Mouse (Mus musculus) kidney, embryonic 16.5 days (tissue): ENCODE data around the gene Pdzd7. TPM values are rescaled to one million over a fixed set of nuclear protein-coding genes. Genes with fewer than 3 reads are reported as not detected.

Experiments used
- ATAC-seq: fragments of 200-750 bp; cut with Nextera tagmentation; 2 replicates; pipeline ENCODE4 v1.8.0; 2017; ENCODE audit warnings: moderate TSS enrichment; ENCODE audit not compliant: low FRiP score, low TSS enrichment
- H3K27ac ChIP-seq: fragments of 300-500 bp; sonication (generic); 2 replicates; pipeline ENCODE4 v1.5.1; 2014; ENCODE audit warnings: low read length
- H3K27me3 ChIP-seq: fragments of 300-500 bp; sonication (generic); 2 replicates; pipeline ENCODE4 v1.6.1; 2014; ENCODE audit warnings: low read length, control low read depth, mixed read lengths; ENCODE audit not compliant: insufficient read depth
- H3K36me3 ChIP-seq: fragments of 300-500 bp; sonication (generic); 2 replicates; pipeline ENCODE4 v1.6.1; 2014; ENCODE audit warnings: low read length, control low read depth, mixed read lengths; ENCODE audit not compliant: insufficient read depth
- H3K4me1 ChIP-seq: fragments of 300-500 bp; sonication (generic); 2 replicates; pipeline ENCODE4 v1.6.1; 2014; ENCODE audit warnings: low read length, control low read depth, mixed read lengths; ENCODE audit not compliant: insufficient read depth
- H3K4me2 ChIP-seq: fragments of 300-500 bp; sonication (generic); replicated peaks from 2 replicates; pipeline ENCODE4 v1.6.1; 2014; ENCODE audit warnings: low read depth, low read length
- H3K4me3 ChIP-seq: fragments of 300-500 bp; sonication (generic); 2 replicates; pipeline ENCODE4 v1.5.1; 2014; ENCODE audit warnings: mild to moderate bottlenecking, low read length
- H3K9ac ChIP-seq: fragments of 300-500 bp; sonication (generic); replicated peaks from 2 replicates; pipeline ENCODE4 v1.6.1; 2014; ENCODE audit warnings: low read length
- H3K9me3 ChIP-seq: fragments of 300-500 bp; sonication (generic); 2 replicates; pipeline ENCODE4 v1.6.1; 2016; ENCODE audit warnings: low read length, control low read depth
- WGBS: fragments of 180-500 bp; shearing (Covaris S2); extraction: QIAGEN DNeasy Blood & Tissue Kit; methylation state at CpG from one replicate; pipeline ENCODE4 v1.1.7; 2014; 5-methylcytosine and 5-hydroxymethylcytosine counted together
- polyA plus RNA-seq: library from polyadenylated mRNA; unstranded; fragments of >200 nt; fragmentation: Nextera tagmentation; extraction: Ambion mirVana; gene quantifications from 2 replicates; pipeline ENCODE4 v1.2.1, GENCODE M21; 2015

Pdzd7 gene
- polyA plus RNA-seq, 1 experiment from 2014 or later = 0.89 TPM

DNA sequence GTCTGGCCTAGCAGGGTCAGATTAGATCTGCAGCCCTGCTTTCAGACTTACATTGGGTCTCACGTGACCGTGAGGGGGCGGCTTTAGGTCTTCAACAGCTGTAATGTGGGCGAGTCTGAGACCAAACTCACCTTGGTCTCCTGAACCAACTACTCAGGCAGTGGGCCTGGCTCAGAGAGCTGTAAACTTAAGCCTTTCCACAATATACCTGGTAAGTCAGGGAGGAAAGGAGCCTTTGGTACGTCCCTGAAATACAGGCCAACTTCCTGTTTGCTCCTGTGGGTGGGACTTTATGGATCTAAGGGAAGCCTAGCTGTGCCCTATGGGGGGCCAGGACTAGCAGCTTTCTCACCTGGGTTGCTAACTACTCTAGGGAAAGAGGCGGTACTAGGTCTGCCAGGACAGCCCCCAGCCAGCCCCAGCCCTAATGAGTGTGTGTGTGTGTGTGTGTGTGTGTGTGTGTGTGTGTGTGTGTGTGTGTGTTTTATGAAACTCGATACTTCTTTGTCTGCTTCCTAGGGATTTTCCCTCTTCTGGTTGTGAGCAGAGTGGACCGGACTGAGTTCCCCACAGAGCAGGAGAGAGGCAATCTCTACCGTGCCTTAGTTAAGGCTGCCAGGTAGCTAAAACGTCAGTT lies 31.1 kb downstream of the Pdzd7 start, which contains the start of gene Lzts2:
Lzts2 (plus strand) TSS at position 80 of the 637 bp plus-strand sequence.
- Histone ChIP-seq H3K4me1 (peaks cover 43% of the 10 kb centered on the region), H3K27ac (peak within 1 kb of the TSS; percentile 98), H3K36me3 (peaks cover 24% of the 10 kb centered on the region), H3K9me3 (no peaks in the 10 kb centered on the region), H3K4me3 (peak within 1 kb of the TSS; percentile 87), H3K4me2 (peak within 1 kb of the TSS; percentile 95), H3K9ac (peak within 1 kb of the TSS; percentile 97), H3K27me3 (no peaks in the 10 kb centered on the region)
- peak; percentile 5; the same call in 1 of the 2 replicates for ATAC-seq
- WGBS = 6% methylated on average over 10 of the region's 10 CpGs

DNA sequence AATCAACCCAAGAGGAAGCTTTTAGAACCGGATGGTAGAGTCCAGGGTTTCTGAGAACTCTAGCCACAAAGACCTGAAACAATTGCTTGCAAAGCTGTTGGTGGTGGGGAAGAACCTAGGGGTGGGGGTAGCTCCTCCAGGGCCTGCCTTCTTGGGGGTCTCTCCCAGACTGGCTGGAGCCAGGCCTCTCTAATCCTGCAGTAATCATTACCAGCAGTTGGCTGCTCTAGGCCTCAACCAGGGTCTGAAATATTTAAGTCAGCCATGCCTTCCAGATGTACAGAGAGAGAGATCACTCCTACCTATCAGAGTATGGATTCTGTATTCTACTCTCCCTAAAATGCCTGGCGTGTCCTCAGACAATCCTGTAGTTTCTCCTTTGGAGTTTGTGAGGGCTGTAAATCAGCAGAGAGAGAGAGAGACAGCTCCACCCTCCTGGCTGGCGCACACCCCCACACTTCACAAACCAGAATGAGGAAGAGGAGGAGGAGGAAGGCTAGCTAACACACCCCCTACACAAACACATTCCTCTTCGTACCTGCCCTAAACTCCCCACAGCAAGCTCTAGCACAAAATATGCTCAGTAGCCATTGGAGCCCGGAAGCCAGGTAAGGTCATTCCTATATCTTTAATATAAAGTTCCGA lies 31.8 kb downstream of the Pdzd7 start:
- peak overlapping the region; percentile 87; the same call in 1 of the 2 replicates for H3K4me3 ChIP-seq
- H3K27me3 ChIP-seq = no peaks in the 10 kb centered on the region
- H3K9me3 ChIP-seq = no peaks in the 10 kb centered on the region
- no peak for ATAC-seq
- 37% methylated on average over 6 of the region's 6 CpGs for WGBS
- H3K4me2 ChIP-seq = no peak overlapping the region; the same call in 1 of the 2 replicates
- peak overlapping the region; percentile 98 for H3K27ac ChIP-seq
- H3K4me1 ChIP-seq = peaks cover 39% of the 10 kb centered on the region
- H3K9ac ChIP-seq = peak overlapping the region; percentile 97; the same call in 1 of the 2 replicates
- H3K36me3 ChIP-seq = peaks cover 24% of the 10 kb centered on the region

DNA sequence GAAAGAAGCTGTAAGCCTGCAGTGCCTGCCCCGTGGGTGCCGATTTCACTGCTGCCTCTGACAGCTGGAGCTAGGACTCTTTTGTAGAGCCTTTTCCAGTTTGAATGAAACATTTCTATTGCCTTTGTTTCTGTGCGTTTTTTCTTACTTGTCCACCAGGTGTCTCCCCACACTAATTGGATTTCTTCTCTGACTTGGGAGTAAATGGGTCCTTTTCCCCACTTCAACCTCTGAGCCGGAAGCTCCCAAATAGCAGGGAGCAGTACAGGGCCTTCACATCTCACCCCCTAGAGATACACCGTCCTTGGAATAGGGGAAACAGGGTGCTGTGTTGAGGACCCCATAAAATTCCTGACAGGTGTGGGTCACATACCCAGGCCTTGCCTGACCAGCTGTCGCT lies 32.9 kb downstream of the Pdzd7 start:
- no peaks in the 10 kb centered on the region for H3K9me3 ChIP-seq
- H3K9ac ChIP-seq = no peak overlapping the region
- 0 out of 2 replicates have a peak overlapping the region, but pooled peaks have one; percentile 98 for H3K27ac ChIP-seq
- H3K4me3 ChIP-seq = no peak overlapping the region
- no peak for ATAC-seq
- 36% methylated on average over 6 of the region's 6 CpGs for WGBS
- H3K4me2 ChIP-seq = no peak overlapping the region
- no peaks in the 10 kb centered on the region for H3K27me3 ChIP-seq
- peaks cover 39% of the 10 kb centered on the region for H3K4me1 ChIP-seq
- H3K36me3 ChIP-seq = peaks cover 24% of the 10 kb centered on the region

DNA sequence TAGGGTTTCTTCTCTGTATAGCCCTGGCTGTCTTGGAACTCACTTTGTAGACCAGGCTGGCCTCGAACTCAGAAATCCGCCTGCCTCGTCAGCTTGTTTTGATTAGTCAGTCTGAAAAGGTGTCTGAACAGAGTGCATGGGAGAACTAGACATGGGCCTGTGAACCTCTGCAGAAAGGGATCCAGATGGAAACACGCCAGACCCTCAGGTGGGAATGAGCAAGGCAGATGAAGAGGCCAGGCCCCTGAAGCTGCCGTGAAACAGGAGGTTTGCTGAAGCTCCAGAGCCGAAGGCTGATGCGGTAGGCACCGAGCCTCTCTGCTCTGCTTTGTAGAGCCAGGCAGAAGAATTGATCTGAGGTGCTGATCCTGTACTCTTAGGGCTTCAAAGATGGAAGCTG lies 33.3 kb downstream of the Pdzd7 start:
- Histone ChIP-seq H3K4me1 (peaks cover 43% of the 10 kb centered on the region), H3K9ac (no peak overlapping the region), H3K27me3 (no peaks in the 10 kb centered on the region), H3K4me2 (no peak overlapping the region), H3K4me3 (no peak overlapping the region), H3K27ac (no peak overlapping the region), H3K9me3 (no peaks in the 10 kb centered on the region), H3K36me3 (peaks cover 24% of the 10 kb centered on the region)
- no peak for ATAC-seq
- 84% methylated on average over 8 of the region's 8 CpGs for WGBS

DNA sequence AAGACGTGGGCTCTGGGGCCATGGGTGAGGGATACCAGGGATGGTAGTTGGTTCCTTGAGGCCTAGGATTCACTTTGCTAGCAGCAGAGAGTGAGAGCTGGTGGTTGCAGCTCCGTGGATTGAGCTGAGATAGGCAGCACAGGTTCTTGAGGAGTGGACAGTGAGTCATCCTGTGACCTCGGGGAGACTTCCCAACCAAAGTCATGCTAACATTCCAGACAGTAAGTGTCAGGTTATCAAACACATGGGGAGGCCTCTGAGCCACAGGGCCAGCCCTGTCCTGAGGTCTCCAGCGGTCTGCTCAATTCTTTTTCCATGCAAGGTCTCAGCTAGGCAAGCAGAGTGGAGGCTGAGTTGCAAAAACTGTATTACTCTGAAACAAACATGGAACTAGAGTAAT lies 34.9 kb downstream of the Pdzd7 start:
- Histone ChIP-seq H3K27me3 (no peaks in the 10 kb centered on the region), H3K36me3 (peaks cover 24% of the 10 kb centered on the region), H3K4me3 (no peak overlapping the region), H3K4me2 (no peak overlapping the region), H3K4me1 (peaks cover 39% of the 10 kb centered on the region), H3K27ac (no peak overlapping the region), H3K9ac (no peak overlapping the region), H3K9me3 (no peaks in the 10 kb centered on the region)
- ATAC-seq = no peak
- 92% methylated on average over 4 of the region's 4 CpGs for WGBS

DNA sequence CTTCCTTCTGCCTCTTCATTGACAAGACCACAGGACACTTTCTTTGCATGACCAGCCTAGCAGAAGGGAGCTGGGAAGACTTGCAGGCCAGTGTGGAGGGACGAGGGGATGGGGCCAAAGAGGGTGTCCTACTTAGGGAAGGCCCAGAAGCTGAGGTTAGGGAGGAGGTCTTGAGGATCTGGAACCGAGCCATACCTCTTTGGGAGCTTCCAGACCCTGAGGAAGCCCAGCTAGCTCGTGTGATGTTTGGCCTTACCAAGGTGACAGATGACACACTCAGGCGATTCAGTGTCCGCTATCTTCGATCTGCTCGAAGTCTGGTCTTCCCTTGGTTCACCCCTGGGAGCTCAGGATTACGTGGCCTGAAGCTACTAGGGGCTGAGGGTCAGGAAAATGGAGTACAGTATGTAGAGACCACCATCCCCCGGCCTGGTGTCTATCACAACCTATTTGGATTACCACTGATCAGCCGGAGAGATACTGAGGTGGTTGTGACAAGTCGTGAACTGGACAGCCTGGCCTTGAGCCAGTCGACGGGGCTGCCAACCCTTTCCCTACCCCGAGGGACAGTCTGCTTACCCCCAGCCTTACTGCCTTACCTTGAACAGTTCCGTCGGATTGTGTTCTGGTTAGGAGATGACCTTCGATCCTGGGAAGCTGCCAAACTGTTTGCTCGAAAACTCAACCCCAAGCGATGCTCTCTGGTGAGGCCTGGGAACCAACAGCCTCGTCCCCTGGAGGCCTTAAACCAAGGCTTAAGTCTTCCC lies 37.9 kb downstream of the Pdzd7 start:
- no peaks in the 10 kb centered on the region for H3K9me3 ChIP-seq
- H3K4me3 ChIP-seq = peak overlapping the region; percentile 97
- peaks cover 24% of the 10 kb centered on the region for H3K4me1 ChIP-seq
- WGBS = 90% methylated on average over 20 of the region's 20 CpGs
- H3K9ac ChIP-seq = peak overlapping the region; percentile 90
- H3K27ac ChIP-seq = no peak overlapping the region
- peak overlapping the region; percentile 86 for H3K4me2 ChIP-seq
- H3K36me3 ChIP-seq = peaks cover 32% of the 10 kb centered on the region
- H3K27me3 ChIP-seq = no peaks in the 10 kb centered on the region
- ATAC-seq = no peak

DNA sequence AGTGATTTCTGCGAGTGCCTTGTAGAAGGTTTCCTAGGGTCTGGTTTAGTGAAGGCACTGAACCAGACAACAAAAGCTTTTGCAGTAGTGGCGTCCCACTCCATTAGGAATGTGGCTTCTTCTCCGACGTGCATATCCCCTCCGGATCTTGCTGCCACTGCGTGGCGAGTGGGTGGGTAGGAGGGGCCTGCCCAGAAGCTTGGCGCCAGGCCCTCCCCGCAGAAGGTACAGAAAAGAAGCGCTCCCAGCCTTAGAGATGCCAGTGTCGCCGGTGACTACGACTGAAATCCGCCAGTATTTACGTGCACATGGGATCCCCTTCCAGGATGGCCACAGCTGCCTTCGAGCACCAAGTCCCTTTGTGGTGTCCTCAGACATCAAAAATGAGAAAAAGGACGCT lies 38.5 kb downstream of the Pdzd7 start:
- peaks cover 24% of the 10 kb centered on the region for H3K4me1 ChIP-seq
- H3K27me3 ChIP-seq = no peaks in the 10 kb centered on the region
- no peak for ATAC-seq
- 38% methylated on average over 17 of the region's 17 CpGs for WGBS
- peaks cover 32% of the 10 kb centered on the region for H3K36me3 ChIP-seq
- peak overlapping the region; percentile 87 for H3K27ac ChIP-seq
- H3K4me3 ChIP-seq = peak overlapping the region; percentile 97
- H3K4me2 ChIP-seq = peak overlapping the region; percentile 86
- H3K9ac ChIP-seq = peak overlapping the region; percentile 90
- H3K9me3 ChIP-seq = no peaks in the 10 kb centered on the region

DNA sequence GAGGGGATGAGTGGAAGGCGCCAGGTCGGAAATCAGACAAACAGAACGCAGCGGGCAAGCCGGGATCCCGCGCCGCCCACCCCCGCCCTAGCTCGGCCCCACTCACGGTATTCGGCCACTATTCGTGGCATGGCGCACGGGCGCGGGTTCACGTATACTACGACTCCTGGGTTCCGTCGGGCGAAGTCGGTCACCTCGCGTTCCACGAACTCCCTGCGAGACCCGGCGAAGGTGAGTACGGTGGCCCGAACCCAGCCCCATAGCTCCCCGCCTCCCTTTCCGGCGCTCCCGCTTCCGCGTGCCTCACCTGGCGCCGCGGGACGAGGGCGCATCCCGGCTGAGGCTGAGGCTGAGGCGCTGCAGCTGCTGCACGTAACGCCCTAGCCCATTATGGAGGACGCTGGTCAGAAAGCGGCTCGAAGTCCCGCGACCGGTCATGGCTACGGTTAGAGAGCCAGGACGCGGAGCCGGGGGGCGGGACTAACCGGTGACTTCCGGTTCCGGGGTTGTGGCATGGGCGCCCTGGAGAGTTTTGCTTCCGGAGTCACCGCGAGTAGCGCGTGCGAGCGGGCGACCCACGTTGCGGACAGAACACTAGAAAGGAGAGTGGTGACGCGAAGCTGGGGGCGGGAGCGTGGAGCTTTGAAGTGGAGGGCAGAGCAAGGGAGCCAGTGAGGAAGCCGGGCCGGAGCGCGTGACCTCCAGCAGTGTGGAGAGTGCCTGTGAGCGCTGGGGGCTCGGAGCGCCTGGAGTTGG lies 39.4 kb downstream of the Pdzd7 start, which contains the start of gene Mrpl43:
Mrpl43 (minus strand) TSS at position 486 of the 756 bp plus-strand sequence.
- Histone ChIP-seq H3K4me2 (peak within 1 kb of the TSS; percentile 86), H3K9me3 (no peaks in the 10 kb centered on the region), H3K27me3 (no peaks in the 10 kb centered on the region), H3K27ac (peak within 1 kb of the TSS; percentile 87), H3K36me3 (peaks cover 30% of the 10 kb centered on the region), H3K4me3 (peak within 1 kb of the TSS; percentile 97), H3K4me1 (peaks cover 24% of the 10 kb centered on the region), H3K9ac (peak within 1 kb of the TSS; percentile 90)
- under 1% methylated on average over 77 of the region's 82 CpGs for WGBS
- ATAC-seq = peak; percentile 92

DNA sequence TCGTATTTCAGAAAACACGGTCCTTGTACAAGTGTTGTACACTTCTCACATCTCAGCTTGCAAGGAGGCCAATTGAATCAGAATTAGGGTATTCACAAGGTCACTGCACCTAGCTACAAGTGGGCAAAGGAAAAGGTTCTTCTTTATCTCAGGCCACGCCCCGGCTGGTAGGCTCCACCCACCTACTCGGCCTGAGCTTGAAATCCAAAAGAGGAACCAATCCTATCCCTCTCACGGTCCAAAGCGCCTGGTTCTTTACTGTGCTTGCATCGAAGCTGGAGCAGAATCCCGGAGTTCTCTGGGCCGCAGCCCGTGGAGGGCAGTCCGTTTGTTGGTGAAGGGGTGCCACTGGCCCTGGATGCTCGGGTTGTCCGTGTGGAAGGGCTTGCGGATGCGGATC lies 40.1 kb downstream of the Pdzd7 start, which contains the start of gene Twnk:
Twnk (plus strand) TSS at position 220 of the 400 bp plus-strand sequence.
- peaks cover 24% of the 10 kb centered on the region for H3K4me1 ChIP-seq
- H3K36me3 ChIP-seq = peaks cover 29% of the 10 kb centered on the region
- ATAC-seq = no peak

More for the DNA sequence above, 40.1 kb downstream of the Pdzd7 start, which contains the start of gene Twnk:
- peak within 1 kb of the TSS; percentile 97 for H3K4me3 ChIP-seq
- 10% methylated on average over 16 of the region's 16 CpGs for WGBS
- peak within 1 kb of the TSS; percentile 87 for H3K27ac ChIP-seq
- peak within 1 kb of the TSS; percentile 90 for H3K9ac ChIP-seq
- no peaks in the 10 kb centered on the region for H3K27me3 ChIP-seq
- H3K4me2 ChIP-seq = peak within 1 kb of the TSS; percentile 86
- H3K9me3 ChIP-seq = no peaks in the 10 kb centered on the region
